In genomic region chr1:44064625-44065024, GRCm38 (mm10) we compare ENCODE assay signal across 8 mouse cellular contexts. TPM values are rescaled to one million over a fixed set of nuclear protein-coding genes. Genes with fewer than 3 reads are reported as not detected.
A peak's percentile ranks its signal among the peaks of the same experiment; 100 is the strongest.
DNase-seq lines count a peak whose midpoint lies in the region; ATAC-seq and TF ChIP-seq lines count a peak whose summit lies in the region.
"Had no signal": no experiment of that assay in that cellular context is flagged by ENCODE, and none has a peak within 500 bp of the region (broad histone marks: within the 10 kb centered on the region; RNA-seq: fewer than 3 reads in every experiment).

No protein-coding gene starts in this region.

- no peak overlapping the region for H3K9ac ChIP-seq in lung, postnatal 0 days (replicated peaks; ENCODE audit: low read depth)
- H3K9ac ChIP-seq: heart, embryonic 15.5 days had no signal

- H3K27me3 ChIP-seq in lung, postnatal 0 days (replicated peaks; ENCODE audit: insufficient read depth, low read length) = no peaks in the 10 kb centered on the region
- H3K27me3 ChIP-seq: heart, embryonic 15.5 days had no signal

- peak; percentile 75 for TF ChIP-seq CTCF in lung, postnatal 0 days (IDR thresholded peaks at IDR 0.05)

- H3K4me3 ChIP-seq in lung, postnatal 0 days (ENCODE audit: low read depth, low read length) = no peak overlapping the region
- H3K4me3 ChIP-seq: heart, embryonic 15.5 days had no signal

- ATAC-seq in lung, postnatal 0 days = peak; percentile 43; the same call in 1 of the 2 replicates

- peak; percentile 11 for DNase-seq in 3134 (ENCODE audit: extremely low read depth, insufficient read length, low spot score)
- peak; percentile 80 for DNase-seq in 3T3-L1 (ENCODE audit: low read depth, low spot score)
- peak; percentile 30 for DNase-seq in adrenal gland, adult 8-10 months
- DNase-seq in frontal cortex, adult 2 months (ENCODE audit: extremely low spot score in 1 of 2, low spot score in 1 of 2) = peak; percentile 41 to 81
- peak; percentile 67 to 72 for DNase-seq in kidney, postnatal 4 days
- peak; percentile 56 for DNase-seq in lung, postnatal 0 days (ENCODE audit: low spot score)
- peak; percentile 35 for DNase-seq in spleen, adult 12 weeks (ENCODE audit: low spot score)

- H3K36me3 ChIP-seq in lung, postnatal 0 days (ENCODE audit: insufficient read depth, low read length) = no peaks in the 10 kb centered on the region
- H3K36me3 ChIP-seq: heart, embryonic 15.5 days had no signal

- no peak overlapping the region for H3K4me2 ChIP-seq in lung, postnatal 0 days (replicated peaks; ENCODE audit: low read depth, low read length)
- H3K4me2 ChIP-seq: heart, embryonic 15.5 days had no signal

- H3K9me3 ChIP-seq in lung, postnatal 0 days (ENCODE audit: low read length) = no peaks in the 10 kb centered on the region
- H3K9me3 ChIP-seq: heart, embryonic 15.5 days had no signal

- H3K27ac ChIP-seq in lung, postnatal 0 days (ENCODE audit: low read length) = no peak overlapping the region
- H3K27ac ChIP-seq: heart, embryonic 15.5 days had no signal

- no peaks in the 10 kb centered on the region for H3K4me1 ChIP-seq in lung, postnatal 0 days (ENCODE audit: insufficient read depth, low read depth, low read length)
- H3K4me1 ChIP-seq: heart, embryonic 15.5 days had no signal

- 0% methylated on average over 1 of the region's 1 CpGs for WGBS in lung, postnatal 0 days

- no peak for TF ChIP-seq EP300 in lung, postnatal 0 days (IDR thresholded peaks at IDR 0.05)

RNA-seq across cellular contexts. Expression of gene Gm8251, which starts 2.9 kb away (rescaled TPM):
- under 1 TPM in 2 of 4 experiments, not detected in 2; 0.03 to 0.06 TPM for total RNA-seq in adrenal gland, adult 8-10 months (2022)
- 0.02 TPM in 1 of 2 replicates, not detected in the other for polyA plus RNA-seq in frontal cortex, adult 2 months (2012; rRNA removed)
- polyA plus RNA-seq in lung, postnatal 0 days (2015; fragmentation: Nextera tagmentation; extraction: Ambion mirVana) = 0.04 TPM in 1 of 2 replicates, not detected in the other
- polyA plus RNA-seq: heart, embryonic 15.5 days had no signal

RNA-seq across cellular contexts. Expression of gene Tex30, which starts 37.6 kb away (rescaled TPM):
- 10 to 100 TPM in 1 of 4 experiments, 1 to 10 TPM in 3; 8.2 to 12.6 (median 9.0) TPM for total RNA-seq in adrenal gland, adult 8-10 months (2022)
- 6.7 and 8.2 TPM in 2 replicates for polyA plus RNA-seq in frontal cortex, adult 2 months (2012; rRNA removed)
- polyA plus RNA-seq in lung, postnatal 0 days (2015; fragmentation: Nextera tagmentation; extraction: Ambion mirVana) = 33.5 and 36.0 TPM in 2 replicates

RNA-seq across cellular contexts. Expression of gene Mettl21c, which starts 44.8 kb away (rescaled TPM):
- under 1 TPM in 1 of 4 experiments, not detected in 3; 0.55 TPM for total RNA-seq in adrenal gland, adult 8-10 months (2022)
- polyA plus RNA-seq in frontal cortex, adult 2 months (2012; rRNA removed) = 0.02 and 0.12 TPM in 2 replicates
- polyA plus RNA-seq in lung, postnatal 0 days (2015; fragmentation: Nextera tagmentation; extraction: Ambion mirVana) = 0.30 and 0.38 TPM in 2 replicates

RNA-seq across cellular contexts. Expression of gene Kdelc1, which starts 54.0 kb away (rescaled TPM):
- 10 to 100 TPM; 17.3 to 23.7 (median 19.4) TPM for total RNA-seq in adrenal gland, adult 8-10 months (2022)
- polyA plus RNA-seq in frontal cortex, adult 2 months (2012; rRNA removed) = 15.3 and 15.4 TPM in 2 replicates
- 26.5 and 29.0 TPM in 2 replicates for polyA plus RNA-seq in lung, postnatal 0 days (2015; fragmentation: Nextera tagmentation; extraction: Ambion mirVana)

RNA-seq across cellular contexts. Expression of gene Bivm, which starts 54.1 kb away (rescaled TPM):
- 10 to 100 TPM; 15.5 to 26.8 (median 20.7) TPM for total RNA-seq in adrenal gland, adult 8-10 months (2022)
- 12.2 and 15.1 TPM in 2 replicates for polyA plus RNA-seq in frontal cortex, adult 2 months (2012; rRNA removed)
- polyA plus RNA-seq in lung, postnatal 0 days (2015; fragmentation: Nextera tagmentation; extraction: Ambion mirVana) = 8.5 and 8.6 TPM in 2 replicates

Comparison
In these comparisons a context has a peak if more than half of its experiments do, and no peak if none do; other contexts are left out.
1. DNase-seq: peak in every context shown above with its lines; median percentile 80 in 3T3-L1; 70 in kidney, postnatal 4 days; 61 in frontal cortex, adult 2 months; 56 in lung, postnatal 0 days; 35 in spleen, adult 12 weeks; 30 in adrenal gland, adult 8-10 months; 11 in 3134.